Mouse (Mus musculus): ENCODE data around the gene Ciz1.

DNA sequence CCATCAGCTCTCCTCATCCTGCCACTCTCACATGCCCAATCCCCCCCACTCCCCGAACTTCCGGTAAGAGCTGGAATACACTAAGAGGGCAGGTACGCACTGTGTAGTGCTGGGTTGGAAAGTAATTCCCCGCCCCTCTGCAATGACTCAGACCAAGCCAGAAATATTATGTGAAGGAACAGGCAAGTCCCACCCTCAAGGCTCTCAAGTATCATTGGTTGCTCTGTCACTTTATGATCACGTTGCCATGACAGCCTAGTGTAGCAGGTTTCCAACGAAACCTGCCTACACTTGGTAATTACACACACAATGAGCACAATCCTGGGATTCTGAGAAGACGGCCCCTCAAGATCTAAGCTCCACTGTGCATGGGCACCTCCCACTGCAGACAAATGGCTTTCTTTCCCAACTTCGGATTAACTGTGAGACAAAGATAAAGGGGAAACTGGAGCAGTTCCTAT is 76.2 kb downstream of the Ciz1 start:
- TF ChIP-seq GATA1 (IDR thresholded peaks at IDR 0.05; ENCODE audit: borderline replicate concordance, low read length) (no peak), CTCF (IDR thresholded peaks at IDR 0.05; ENCODE audit: low read depth, low read length) (no peak), POLR2AphosphoS5 (IDR thresholded peaks at IDR 0.05; ENCODE audit: insufficient replicate concordance, low read depth, low read length) (no peak)

All from G1E (cell line).